Mouse (Mus musculus): ENCODE measurements around the gene Slc7a5. TPM values are rescaled to one million over a fixed set of nuclear protein-coding genes. Genes with fewer than 3 reads are reported as not detected.

Gene Slc7a5
- total RNA-seq, 2 experiments from 2014 or later, result 21.5 to 24.5 TPM

GRCm38 (mm10) chr8:121935341-121936294, 28.1 kb upstream of the Slc7a5 start:
- peak; percentile 68 for DNase-seq

GRCm38 (mm10) chr8:121934923-121935322, 27.4 kb upstream of the Slc7a5 start:
- DNase-seq, result no peak

DNA sequence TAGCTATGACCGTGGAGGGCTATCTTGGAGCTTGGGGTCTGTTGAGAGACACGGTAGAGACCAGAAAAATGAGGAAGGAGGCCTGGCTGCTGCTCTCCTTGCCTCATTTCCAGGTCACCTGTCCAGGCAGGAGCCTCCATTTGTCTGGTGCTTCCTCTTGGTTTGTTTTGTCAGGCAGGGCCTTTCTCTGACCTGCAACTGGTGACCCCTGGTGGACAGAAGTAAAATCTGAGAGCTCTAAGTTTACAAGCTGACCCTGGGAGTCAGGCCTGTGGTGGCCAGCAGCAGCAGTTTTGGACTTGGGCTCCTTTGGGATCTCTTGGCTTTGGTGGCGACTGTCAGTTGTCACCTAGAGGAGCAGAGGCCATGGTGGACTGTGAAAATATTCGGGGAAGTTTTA, 27.0 kb upstream of the Slc7a5 start:
- peak; percentile 60 for DNase-seq

- no peak for DNase-seq
Measured at GRCm38 (mm10) chr8:121932668-121933520, 25.4 kb upstream of the Slc7a5 start.

DNA sequence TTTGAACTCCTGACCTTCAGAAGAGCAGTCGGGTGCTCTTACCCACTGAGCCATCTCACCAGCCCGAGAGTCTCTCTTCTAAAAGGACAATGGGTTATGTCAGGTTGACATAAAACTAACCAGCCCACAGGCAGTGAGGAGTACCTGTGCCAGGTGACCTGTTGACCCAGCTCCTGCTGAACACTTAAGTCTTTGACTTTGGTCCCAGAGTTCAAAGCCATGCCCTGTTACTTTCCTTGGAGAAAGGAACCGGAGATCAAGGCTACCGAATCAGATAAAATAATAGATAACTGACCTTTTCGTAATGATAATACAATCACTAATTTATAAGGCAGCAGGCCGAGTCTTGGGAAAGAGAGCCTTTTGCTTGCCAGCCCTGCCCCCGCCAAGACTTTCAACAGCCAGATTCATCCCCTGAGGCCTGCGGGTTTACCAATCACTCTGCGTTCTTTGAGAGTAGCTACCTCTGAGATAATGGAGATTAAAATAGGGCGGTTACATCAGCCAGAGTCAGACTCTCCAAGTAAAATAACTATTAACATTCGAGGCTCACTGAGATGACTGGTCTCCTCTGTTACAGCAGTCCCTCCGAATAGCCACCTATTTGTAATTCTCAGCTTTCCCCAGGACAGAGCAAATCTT, 24.7 kb upstream of the Slc7a5 start:
- no peak for DNase-seq

- DNase-seq, result no peak
Measured at GRCm38 (mm10) chr8:121931571-121931970, 24.1 kb upstream of the Slc7a5 start.

DNA sequence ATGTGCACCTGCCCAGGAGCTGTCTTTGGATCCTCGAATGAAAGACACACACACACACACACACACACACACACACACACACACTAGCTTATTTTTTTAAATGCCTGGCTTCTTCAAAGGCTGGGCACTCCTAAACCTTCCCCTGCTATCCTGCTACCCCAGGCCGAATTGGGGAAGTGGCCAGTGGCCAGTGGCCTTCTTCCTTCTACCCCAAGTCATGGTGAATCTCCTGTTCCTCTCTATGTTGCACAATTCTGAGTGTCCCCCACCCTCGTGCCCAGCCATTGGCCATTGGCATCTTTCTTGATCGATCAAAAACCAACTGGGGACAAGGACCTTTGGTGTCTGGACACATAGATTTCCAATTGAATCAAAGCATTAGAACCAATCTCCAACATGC, 22.6 kb upstream of the Slc7a5 start:
- DNase-seq, result no peak

- DNase-seq, result peak; percentile 65
Measured at GRCm38 (mm10) chr8:121927316-121927715, 19.8 kb upstream of the Slc7a5 start.

DNA sequence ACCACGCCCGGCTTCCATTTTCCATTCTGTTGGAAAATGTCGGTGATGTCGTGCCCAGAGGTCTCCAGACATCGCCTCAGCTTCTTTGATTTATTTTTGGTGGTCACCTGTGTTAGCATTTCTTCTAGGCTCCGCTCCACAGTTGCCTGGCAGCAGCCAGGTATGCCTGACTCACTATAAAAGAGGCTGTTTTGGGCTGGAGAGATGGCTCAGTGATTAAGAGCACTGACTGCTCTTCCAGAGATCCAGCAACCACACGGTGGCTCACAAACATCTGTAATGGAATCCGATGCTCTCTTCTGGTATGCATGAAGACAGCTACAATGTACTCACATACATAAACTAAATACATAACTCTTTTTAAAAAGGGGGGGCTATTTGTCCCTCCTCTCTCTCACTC, 18.8 kb upstream of the Slc7a5 start:
- DNase-seq, result no peak

- DNase-seq, result peak; percentile 86
Measured at GRCm38 (mm10) chr8:121925624-121926023, 18.1 kb upstream of the Slc7a5 start.

DNA sequence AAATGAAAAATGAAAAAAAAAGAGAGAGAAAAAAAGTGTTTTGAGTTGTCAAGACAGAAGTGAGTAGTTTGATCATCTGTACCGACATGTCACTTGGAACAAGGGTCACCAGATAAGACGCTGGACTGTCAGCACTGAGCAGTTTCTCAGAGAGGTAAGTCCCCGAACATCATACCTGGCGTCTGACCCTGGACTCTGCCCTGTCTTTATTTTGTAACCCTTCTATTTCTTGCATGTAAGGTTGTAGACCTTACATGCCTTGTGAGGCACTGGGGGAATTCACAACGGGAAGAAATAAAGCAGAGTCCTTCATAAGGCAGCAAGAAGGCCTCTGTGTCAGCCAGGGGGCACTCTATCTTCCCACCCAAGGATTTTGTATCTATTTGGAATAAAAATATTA, 17.2 kb upstream of the Slc7a5 start:
- DNase-seq, result no peak

DNA sequence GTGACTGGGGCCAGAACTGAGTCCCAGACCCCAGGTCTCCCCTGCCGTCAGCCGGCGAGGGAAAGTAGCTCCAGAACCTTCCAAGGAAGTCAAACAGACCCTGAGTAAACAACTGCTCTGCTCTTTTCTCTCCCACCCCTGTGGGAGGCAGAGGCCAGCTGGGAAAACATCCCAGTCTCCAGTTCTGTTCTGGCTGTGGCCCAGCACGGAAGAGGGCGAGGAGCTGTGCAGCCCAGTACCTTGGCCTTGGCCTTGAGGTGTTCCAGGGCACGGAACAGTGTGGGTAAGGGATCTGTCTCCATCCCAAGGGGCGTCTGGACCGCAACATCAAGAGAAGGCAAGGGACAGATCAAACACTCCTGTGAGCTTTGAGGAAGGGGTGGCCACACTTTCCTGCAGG, 14.6 kb upstream of the Slc7a5 start:
- peak; percentile 69 for DNase-seq

DNA sequence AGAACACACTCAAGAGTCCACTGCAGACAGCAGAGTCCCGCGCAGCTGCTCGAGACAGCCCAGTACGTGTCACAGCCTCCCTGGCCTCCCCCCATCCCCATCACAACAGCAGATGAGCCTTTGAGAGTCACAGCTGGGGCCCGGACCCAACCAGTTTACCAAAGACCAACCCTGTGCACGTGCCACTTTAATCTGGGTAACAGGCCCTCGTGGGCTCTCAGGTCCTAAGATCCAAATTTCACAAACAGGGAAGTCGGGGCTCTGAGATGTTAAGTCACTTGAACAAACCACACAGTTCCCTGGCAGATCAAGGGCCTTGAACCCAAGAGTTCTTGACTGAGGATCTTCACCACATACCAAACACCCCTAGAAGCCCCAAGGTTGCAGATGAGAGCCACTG, 14.1 kb upstream of the Slc7a5 start:
- no peak for DNase-seq

GRCm38 (mm10) chr8:121919731-121920130, 12.2 kb upstream of the Slc7a5 start:
- DNase-seq, result no peak

DNA sequence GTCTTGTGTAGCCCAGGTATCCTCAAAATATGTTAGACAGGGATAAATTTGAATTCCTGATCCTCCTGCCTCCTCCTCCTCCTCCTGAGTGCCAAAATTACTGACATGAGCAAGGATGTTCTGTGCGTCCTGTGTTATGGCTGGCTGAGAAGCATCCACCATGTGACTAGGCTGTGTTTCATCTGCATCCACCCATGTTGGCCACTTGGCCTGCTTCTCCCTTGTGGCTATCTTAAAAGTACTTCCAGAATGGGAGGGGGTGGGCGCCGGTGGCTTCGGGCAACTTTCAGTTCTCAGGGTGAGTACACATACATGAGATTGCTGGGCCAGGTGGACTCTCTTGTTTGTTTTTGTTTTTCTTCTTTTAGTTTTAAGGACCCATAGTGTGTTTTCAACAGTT, 11.7 kb upstream of the Slc7a5 start:
- no peak for DNase-seq

DNA sequence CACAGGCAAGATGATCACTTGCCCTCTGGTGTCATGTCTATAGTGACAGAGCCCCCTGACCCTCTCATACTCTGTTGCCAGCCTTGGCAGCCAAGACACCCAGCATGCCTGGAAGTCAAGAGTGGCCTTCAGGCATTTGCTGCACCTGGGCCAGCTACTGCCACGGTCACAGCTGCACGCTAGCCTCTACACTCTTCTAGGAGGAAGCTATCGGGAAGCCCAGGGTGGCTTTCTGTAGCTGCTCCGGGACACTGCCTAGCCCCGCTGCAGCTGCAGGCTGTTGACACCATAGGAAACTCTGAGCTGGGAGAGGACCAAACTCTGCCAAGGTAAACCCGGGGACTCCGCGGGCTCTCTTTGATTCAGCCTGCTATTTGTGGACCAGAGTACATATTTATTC, 5.9 kb upstream of the Slc7a5 start:
- DNase-seq, result no peak

- DNase-seq, result no peak
Measured at GRCm38 (mm10) chr8:121912831-121913230, 5.3 kb upstream of the Slc7a5 start.

GRCm38 (mm10) chr8:121911987-121912386, 4.5 kb upstream of the Slc7a5 start:
- DNase-seq, result no peak

GRCm38 (mm10) chr8:121911400-121911799, 3.9 kb upstream of the Slc7a5 start:
- DNase-seq, result no peak

GRCm38 (mm10) chr8:121909663-121910062, 2.2 kb upstream of the Slc7a5 start:
- DNase-seq, result peak; percentile 87

GRCm38 (mm10) chr8:121909148-121909541, 1.7 kb upstream of the Slc7a5 start:
- DNase-seq, result no peak

- DNase-seq, result no peak
Measured at GRCm38 (mm10) chr8:121908378-121909147, 1.1 kb upstream of the Slc7a5 start.
